Mouse (Mus musculus): ENCODE results near the gene Gm45233. TPM values are rescaled to one million over a fixed set of nuclear protein-coding genes. Genes with fewer than 3 reads are reported as not detected.
A peak's percentile ranks its signal among the peaks of the same experiment; 100 is the strongest.

The Gm45233 gene
- polyA plus RNA-seq, 1 experiment from 2014 or later = 0.62 TPM

DNA sequence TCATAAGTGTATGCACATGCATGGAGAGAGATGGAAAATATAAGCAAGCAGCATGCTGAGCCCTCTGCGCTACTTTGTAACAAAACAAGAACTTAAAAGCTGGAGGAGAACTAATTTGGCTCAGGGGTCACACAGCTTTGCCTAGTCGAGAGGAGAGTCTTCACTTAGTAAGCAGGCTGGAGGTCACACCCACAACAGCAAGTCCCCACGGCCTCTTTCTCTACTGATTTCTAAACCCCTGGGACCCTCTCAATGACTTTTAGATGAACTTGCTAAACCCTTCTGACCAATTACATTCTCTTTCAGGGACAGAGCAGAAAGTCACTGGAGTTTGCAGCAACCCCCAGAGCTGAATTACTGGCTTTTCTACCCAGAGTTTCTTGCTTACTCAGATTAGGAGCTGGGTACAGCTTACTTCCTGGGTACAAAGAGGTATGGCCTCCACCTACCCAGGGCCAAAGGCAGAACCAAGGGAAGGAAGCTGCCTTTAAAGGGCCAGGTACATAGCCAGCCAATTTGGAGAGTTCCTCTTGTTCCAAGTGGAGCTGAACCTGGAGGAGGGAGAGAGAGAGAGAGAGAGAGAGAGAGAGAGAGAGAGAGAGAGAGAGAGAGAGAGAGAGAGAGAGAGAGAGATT lies 19.8 kb upstream of the Gm45233 start:
- Histone ChIP-seq H3K36me3 (ENCODE audit: control insufficient read depth, insufficient read depth, low read length) (no peaks in the 10 kb centered on the region), H3K9ac (ENCODE audit: low read length) (no peak overlapping the region), H3K4me3 (replicated peaks; ENCODE audit: low read length) (no peak overlapping the region), H3K27ac (ENCODE audit: low read length) (no peak overlapping the region), H3K4me1 (ENCODE audit: control insufficient read depth, insufficient read depth, low read length) (no peaks in the 10 kb centered on the region), H3K27me3 (ENCODE audit: control insufficient read depth, insufficient read depth, low read length) (no peaks in the 10 kb centered on the region), H3K9me3 (replicated peaks; ENCODE audit: control insufficient read depth, low read length) (no peaks in the 10 kb centered on the region), H3K4me2 (ENCODE audit: low read depth, low read length) (no peak overlapping the region)
- no peak for ATAC-seq (ENCODE audit: insufficient read depth, low FRiP score)
- 62% methylated on average over 3 of the region's 3 CpGs for WGBS

DNA sequence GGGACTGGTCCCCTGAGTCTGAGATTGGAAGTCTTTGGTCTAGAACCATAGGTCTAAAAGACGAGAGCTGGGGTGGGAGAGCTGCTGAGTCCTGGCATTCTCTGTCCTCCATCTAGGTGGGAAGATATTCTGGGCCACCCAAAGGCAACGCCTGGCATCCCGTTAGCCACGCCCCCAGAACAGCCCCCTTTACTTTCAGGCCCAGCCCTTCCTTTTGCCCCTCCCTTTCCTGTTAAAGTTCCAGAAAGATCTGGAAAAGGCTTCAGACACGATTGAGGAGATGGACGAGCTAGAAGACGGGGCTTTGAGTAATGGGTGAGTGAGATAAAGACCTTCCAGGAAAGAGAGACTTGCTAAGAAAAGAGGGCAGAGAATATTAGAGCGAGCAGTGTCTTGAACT lies 16.5 kb upstream of the Gm45233 start, which contains the start of gene Lim2:
Gene Lim2, plus strand, starts transcription at position 265 of the 400 bp plus-strand sequence.
- Histone ChIP-seq H3K27ac (ENCODE audit: low read length) (no peak within 1 kb of the TSS), H3K4me2 (ENCODE audit: low read depth, low read length) (no peak within 1 kb of the TSS), H3K27me3 (ENCODE audit: control insufficient read depth, insufficient read depth, low read length) (no peaks in the 10 kb centered on the region), H3K9ac (ENCODE audit: low read length) (no peak within 1 kb of the TSS), H3K9me3 (replicated peaks; ENCODE audit: control insufficient read depth, low read length) (no peaks in the 10 kb centered on the region), H3K4me1 (ENCODE audit: control insufficient read depth, insufficient read depth, low read length) (no peaks in the 10 kb centered on the region), H3K4me3 (replicated peaks; ENCODE audit: low read length) (no peak within 1 kb of the TSS), H3K36me3 (ENCODE audit: control insufficient read depth, insufficient read depth, low read length) (no peaks in the 10 kb centered on the region)
- WGBS = 74% methylated on average over 8 of the region's 8 CpGs
- no peak for ATAC-seq (ENCODE audit: insufficient read depth, low FRiP score)

DNA sequence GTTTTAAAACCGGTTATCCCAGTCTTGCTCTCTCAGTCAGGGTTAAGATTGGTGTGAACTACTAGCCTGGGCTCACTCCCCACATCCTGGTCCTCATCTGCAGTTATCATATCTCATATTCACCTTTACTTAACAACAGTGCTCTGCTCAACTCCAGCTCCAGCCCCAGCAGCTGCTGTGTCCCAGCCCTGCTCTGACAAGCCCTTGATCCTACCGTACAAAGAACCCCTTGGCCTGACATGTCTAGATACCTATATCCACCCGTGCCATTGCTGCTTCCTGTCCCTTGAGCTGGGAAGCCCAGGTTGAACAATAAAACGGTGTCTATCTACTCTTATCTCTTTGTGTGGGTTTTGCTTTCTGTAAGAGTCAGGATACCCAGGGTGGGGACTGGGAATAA lies 14.4 kb upstream of the Gm45233 start:
- H3K9me3 ChIP-seq (replicated peaks; ENCODE audit: control insufficient read depth, low read length) = no peaks in the 10 kb centered on the region
- no peak overlapping the region for H3K27ac ChIP-seq (ENCODE audit: low read length)
- 38% methylated on average over 4 of the region's 4 CpGs for WGBS
- H3K4me3 ChIP-seq (replicated peaks; ENCODE audit: low read length) = no peak overlapping the region
- peak; percentile 37; the same call in 1 of the 2 replicates for ATAC-seq (ENCODE audit: insufficient read depth, low FRiP score)
- no peak overlapping the region for H3K4me2 ChIP-seq (ENCODE audit: low read depth, low read length)
- H3K4me1 ChIP-seq (ENCODE audit: control insufficient read depth, insufficient read depth, low read length) = no peaks in the 10 kb centered on the region
- no peak overlapping the region for H3K9ac ChIP-seq (ENCODE audit: low read length)
- H3K27me3 ChIP-seq (ENCODE audit: control insufficient read depth, insufficient read depth, low read length) = no peaks in the 10 kb centered on the region
- H3K36me3 ChIP-seq (ENCODE audit: control insufficient read depth, insufficient read depth, low read length) = no peaks in the 10 kb centered on the region

DNA sequence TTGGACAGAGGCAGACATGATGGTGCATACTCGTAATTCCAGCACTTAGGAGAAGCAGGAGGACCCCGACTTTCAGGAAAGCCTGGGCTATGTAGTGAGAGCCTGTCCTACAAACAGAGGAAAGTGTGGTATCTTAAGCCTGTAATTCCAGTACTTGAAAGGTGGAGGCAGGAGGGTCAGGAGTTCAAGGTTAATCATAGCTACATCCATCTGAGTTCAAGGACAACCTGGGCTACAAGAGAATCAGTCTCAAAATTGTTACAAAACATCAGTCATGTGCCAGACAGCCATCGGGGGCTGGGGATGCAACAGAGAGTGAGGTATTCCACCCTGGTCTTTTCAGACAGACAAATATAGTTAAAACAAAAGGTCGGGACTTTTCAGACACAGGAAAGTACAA lies 11.0 kb upstream of the Gm45233 start:
- 71% methylated on average over 4 of the region's 4 CpGs for WGBS
- Histone ChIP-seq H3K27ac (ENCODE audit: low read length) (no peak overlapping the region), H3K27me3 (ENCODE audit: control insufficient read depth, insufficient read depth, low read length) (no peaks in the 10 kb centered on the region), H3K4me1 (ENCODE audit: control insufficient read depth, insufficient read depth, low read length) (no peaks in the 10 kb centered on the region), H3K4me3 (replicated peaks; ENCODE audit: low read length) (no peak overlapping the region), H3K9me3 (replicated peaks; ENCODE audit: control insufficient read depth, low read length) (no peaks in the 10 kb centered on the region), H3K9ac (ENCODE audit: low read length) (no peak overlapping the region), H3K36me3 (ENCODE audit: control insufficient read depth, insufficient read depth, low read length) (no peaks in the 10 kb centered on the region), H3K4me2 (ENCODE audit: low read depth, low read length) (no peak overlapping the region)
- ATAC-seq (ENCODE audit: insufficient read depth, low FRiP score) = no peak

DNA sequence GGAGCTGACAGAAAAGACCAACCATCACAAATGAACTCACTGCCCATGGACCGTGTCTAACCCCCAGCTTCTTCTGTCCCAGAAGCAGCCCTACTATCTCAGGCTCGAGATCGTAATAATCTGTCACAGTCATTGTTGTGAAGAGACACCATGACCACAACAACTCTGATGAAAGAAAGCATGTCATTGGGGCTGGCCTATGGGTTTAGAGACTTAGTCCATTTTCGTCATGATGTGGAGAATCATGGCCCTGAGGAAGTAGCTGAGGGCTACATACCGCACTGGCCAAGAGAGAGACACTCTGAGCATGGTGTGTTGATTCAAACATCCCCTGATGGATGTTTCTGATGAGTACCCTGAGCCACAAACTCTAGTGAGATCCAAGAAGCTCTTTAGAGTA lies 9.3 kb upstream of the Gm45233 start:
- H3K4me3 ChIP-seq (replicated peaks; ENCODE audit: low read length) = no peak overlapping the region
- no peaks in the 10 kb centered on the region for H3K9me3 ChIP-seq (replicated peaks; ENCODE audit: control insufficient read depth, low read length)
- ATAC-seq (ENCODE audit: insufficient read depth, low FRiP score) = no peak
- H3K27me3 ChIP-seq (ENCODE audit: control insufficient read depth, insufficient read depth, low read length) = no peaks in the 10 kb centered on the region
- 86% methylated on average over 5 of the region's 5 CpGs for WGBS
- H3K4me1 ChIP-seq (ENCODE audit: control insufficient read depth, insufficient read depth, low read length) = no peaks in the 10 kb centered on the region
- no peak overlapping the region for H3K9ac ChIP-seq (ENCODE audit: low read length)
- H3K36me3 ChIP-seq (ENCODE audit: control insufficient read depth, insufficient read depth, low read length) = no peaks in the 10 kb centered on the region
- H3K27ac ChIP-seq (ENCODE audit: low read length) = no peak overlapping the region
- no peak overlapping the region for H3K4me2 ChIP-seq (ENCODE audit: low read depth, low read length)

DNA sequence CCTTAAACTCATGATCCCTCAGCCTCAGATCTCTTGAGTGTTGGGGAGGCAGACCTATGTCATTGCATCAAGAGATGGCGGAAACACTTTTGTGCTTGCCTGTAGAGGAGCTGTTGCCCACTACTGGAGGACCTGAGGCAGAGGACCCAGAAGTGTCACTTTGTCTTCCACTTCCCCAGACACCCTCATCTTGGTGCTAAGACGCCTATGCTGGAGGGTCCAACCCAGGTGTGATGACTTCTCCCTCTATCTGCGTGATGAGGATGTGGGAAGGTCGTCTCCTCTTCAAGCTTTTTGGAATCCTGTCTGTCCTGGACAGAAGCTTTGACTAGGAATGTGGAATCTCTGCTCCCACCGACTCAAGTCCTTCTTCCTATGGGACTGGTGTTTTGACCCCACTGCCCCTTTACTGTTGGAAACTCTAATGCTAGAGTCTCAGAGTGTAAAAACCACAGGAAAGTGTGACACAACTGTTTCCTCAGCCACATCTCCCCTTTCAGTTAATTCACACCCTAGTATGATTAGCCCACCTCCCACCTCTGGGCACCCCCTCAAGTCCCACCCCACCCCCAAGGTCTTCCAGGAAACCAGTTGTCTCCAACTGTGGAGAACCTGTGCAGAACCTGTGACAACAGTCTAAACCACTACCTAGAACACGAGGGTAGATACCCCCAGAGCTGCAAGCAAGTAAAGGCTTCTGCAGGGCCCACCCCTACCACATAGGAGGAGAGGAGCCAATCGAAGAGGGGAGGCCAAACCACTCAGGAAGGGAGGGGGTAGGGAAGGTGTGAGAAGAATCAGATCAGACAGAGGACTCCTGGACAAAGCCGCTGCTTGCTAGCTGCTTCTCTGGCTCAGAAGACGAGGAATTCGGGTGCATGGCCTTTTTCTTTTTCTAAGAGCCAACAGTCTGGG lies 7.3 kb upstream of the Gm45233 start, which contains the start of gene Nkg7:
Gene Nkg7, plus strand, starts transcription at position 733 of the 915 bp plus-strand sequence.
- 67% methylated on average over 10 of the region's 10 CpGs for WGBS
- H3K4me2 ChIP-seq (ENCODE audit: low read depth, low read length) = no peak within 1 kb of the TSS
- H3K4me1 ChIP-seq (ENCODE audit: control insufficient read depth, insufficient read depth, low read length) = no peaks in the 10 kb centered on the region
- H3K27me3 ChIP-seq (ENCODE audit: control insufficient read depth, insufficient read depth, low read length) = no peaks in the 10 kb centered on the region
- no peaks in the 10 kb centered on the region for H3K36me3 ChIP-seq (ENCODE audit: control insufficient read depth, insufficient read depth, low read length)
- H3K9me3 ChIP-seq (replicated peaks; ENCODE audit: control insufficient read depth, low read length) = no peaks in the 10 kb centered on the region
- no peak within 1 kb of the TSS for H3K27ac ChIP-seq (ENCODE audit: low read length)
- H3K9ac ChIP-seq (ENCODE audit: low read length) = no peak within 1 kb of the TSS
- ATAC-seq (ENCODE audit: insufficient read depth, low FRiP score) = no peak
- no peak within 1 kb of the TSS for H3K4me3 ChIP-seq (replicated peaks; ENCODE audit: low read length)

DNA sequence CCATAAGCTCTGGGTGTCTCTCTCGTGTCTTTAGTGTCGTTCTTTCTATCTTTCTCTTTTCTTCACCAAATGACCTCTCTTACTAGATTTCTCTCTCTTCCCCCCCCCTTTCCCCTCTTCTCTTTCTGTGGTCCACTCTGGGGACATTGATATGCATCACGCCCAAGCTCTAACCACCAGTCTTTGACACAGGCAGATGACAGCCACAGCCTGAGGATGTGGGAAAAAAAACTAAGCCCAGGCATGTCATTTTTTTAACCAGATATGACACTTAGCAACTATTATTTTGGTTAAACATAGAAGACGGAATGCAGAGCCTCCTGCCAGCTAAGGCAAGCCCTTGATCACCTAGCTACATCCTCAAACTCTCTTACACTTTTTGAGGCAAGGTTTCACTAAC lies 5.3 kb upstream of the Gm45233 start:
- Histone ChIP-seq H3K27ac (ENCODE audit: low read length) (no peak overlapping the region), H3K4me3 (replicated peaks; ENCODE audit: low read length) (no peak overlapping the region)
- no peak for ATAC-seq (ENCODE audit: insufficient read depth, low FRiP score)

DNA sequence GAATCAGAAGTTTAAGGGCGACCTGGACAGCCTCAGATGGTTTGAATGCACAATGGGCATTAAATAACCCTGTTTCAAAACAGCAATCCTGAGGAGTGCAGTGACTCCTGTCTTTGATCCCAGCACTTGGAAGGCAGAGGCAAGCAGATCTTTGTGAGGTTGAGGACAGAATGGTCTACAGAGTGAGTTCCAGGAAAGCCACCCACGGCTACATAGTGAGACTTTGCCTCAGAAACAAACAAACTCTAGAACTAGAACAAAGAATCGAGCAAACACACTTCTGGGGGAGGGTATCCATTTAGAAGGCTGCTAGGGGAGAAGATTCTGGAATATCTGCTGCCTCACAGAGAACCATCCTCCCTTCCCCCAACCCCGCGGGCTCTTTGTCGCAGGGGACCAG lies 3.4 kb upstream of the Gm45233 start, which contains the start of gene Cldnd2:
Gene Cldnd2, plus strand, starts transcription at position 301 of the 400 bp plus-strand sequence.
- ATAC-seq (ENCODE audit: insufficient read depth, low FRiP score) = no peak
- Histone ChIP-seq H3K36me3 (ENCODE audit: control insufficient read depth, insufficient read depth, low read length) (no peaks in the 10 kb centered on the region), H3K9me3 (replicated peaks; ENCODE audit: control insufficient read depth, low read length) (no peaks in the 10 kb centered on the region), H3K4me2 (ENCODE audit: low read depth, low read length) (no peak within 1 kb of the TSS), H3K4me3 (replicated peaks; ENCODE audit: low read length) (no peak within 1 kb of the TSS), H3K4me1 (ENCODE audit: control insufficient read depth, insufficient read depth, low read length) (peaks cover 14% of the 10 kb centered on the region), H3K27me3 (ENCODE audit: control insufficient read depth, insufficient read depth, low read length) (no peaks in the 10 kb centered on the region), H3K27ac (ENCODE audit: low read length) (no peak within 1 kb of the TSS), H3K9ac (ENCODE audit: low read length) (no peak within 1 kb of the TSS)
- WGBS = 82% methylated on average over 6 of the region's 6 CpGs

More for the DNA sequence above, 5.3 kb upstream of the Gm45233 start:
- no peaks in the 10 kb centered on the region for H3K36me3 ChIP-seq (ENCODE audit: control insufficient read depth, insufficient read depth, low read length)
- H3K27me3 ChIP-seq (ENCODE audit: control insufficient read depth, insufficient read depth, low read length) = no peaks in the 10 kb centered on the region
- no peaks in the 10 kb centered on the region for H3K9me3 ChIP-seq (replicated peaks; ENCODE audit: control insufficient read depth, low read length)
- H3K4me2 ChIP-seq (ENCODE audit: low read depth, low read length) = no peak overlapping the region
- 82% methylated on average over 4 of the region's 4 CpGs for WGBS
- no peak overlapping the region for H3K9ac ChIP-seq (ENCODE audit: low read length)
- peaks cover 6% of the 10 kb centered on the region for H3K4me1 ChIP-seq (ENCODE audit: control insufficient read depth, insufficient read depth, low read length)

DNA sequence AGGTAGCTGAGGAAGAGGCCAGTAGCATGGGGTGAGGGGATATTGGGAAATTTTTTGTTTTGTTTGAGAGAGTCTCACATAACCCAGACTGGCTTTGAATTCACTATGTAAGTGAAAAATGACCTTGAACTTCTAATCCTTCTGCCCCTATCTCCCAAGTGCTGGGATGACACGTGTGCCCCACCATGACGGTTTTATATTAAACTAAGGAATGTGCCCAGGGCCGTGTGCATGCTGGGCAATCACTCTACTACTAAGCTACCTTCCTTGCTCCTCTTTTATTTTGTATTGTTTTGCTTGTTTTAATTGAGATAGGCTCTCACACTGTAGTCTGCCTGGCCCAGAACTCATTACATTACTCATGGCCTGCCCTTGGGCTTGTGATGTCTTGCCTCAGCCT lies 2.9 kb upstream of the Gm45233 start:
- H3K4me2 ChIP-seq (ENCODE audit: low read depth, low read length) = no peak overlapping the region
- H3K4me3 ChIP-seq (replicated peaks; ENCODE audit: low read length) = no peak overlapping the region
- ATAC-seq (ENCODE audit: insufficient read depth, low FRiP score) = no peak
- H3K36me3 ChIP-seq (ENCODE audit: control insufficient read depth, insufficient read depth, low read length) = no peaks in the 10 kb centered on the region
- 77% methylated on average over 3 of the region's 3 CpGs for WGBS
- no peak overlapping the region for H3K27ac ChIP-seq (ENCODE audit: low read length)
- no peaks in the 10 kb centered on the region for H3K27me3 ChIP-seq (ENCODE audit: control insufficient read depth, insufficient read depth, low read length)
- H3K4me1 ChIP-seq (ENCODE audit: control insufficient read depth, insufficient read depth, low read length) = peaks cover 14% of the 10 kb centered on the region
- H3K9ac ChIP-seq (ENCODE audit: low read length) = no peak overlapping the region
- H3K9me3 ChIP-seq (replicated peaks; ENCODE audit: control insufficient read depth, low read length) = no peaks in the 10 kb centered on the region
